Mouse (Mus musculus) midbrain, embryonic 12.5 days (tissue): Measurements from ENCODE around the gene Bnip1. TPM values are rescaled to one million over a fixed set of nuclear protein-coding genes. Genes with fewer than 3 reads are reported as not detected.

Experiments
- ATAC-seq: fragments of 200-750 bp; cut with Nextera tagmentation; 2 replicates; pipeline ENCODE4 v1.8.0; 2017; ENCODE audit warnings: low read depth, moderate TSS enrichment, moderate library complexity; ENCODE audit not compliant: low FRiP score
- H3K27ac ChIP-seq: fragments of 300-500 bp; sonication (generic); replicated peaks from 2 replicates; pipeline ENCODE4 v1.5.1; 2016; ENCODE audit warnings: mild to moderate bottlenecking
- H3K27me3 ChIP-seq: fragments of 300-500 bp; sonication (generic); 2 replicates; pipeline ENCODE4 v1.6.1; 2016; ENCODE audit warnings: mild to moderate bottlenecking
- H3K36me3 ChIP-seq: fragments of 300-500 bp; sonication (generic); 2 replicates; pipeline ENCODE4 v1.6.1; 2016
- H3K4me1 ChIP-seq: fragments of 300-500 bp; sonication (generic); 2 replicates; pipeline ENCODE4 v1.6.1; 2016
- H3K4me2 ChIP-seq: fragments of 300-500 bp; sonication (generic); replicated peaks from 2 replicates; pipeline ENCODE4 v1.6.1; 2016; ENCODE audit warnings: mild to moderate bottlenecking, moderate library complexity
- H3K4me3 ChIP-seq: fragments of 300-500 bp; sonication (generic); 2 replicates; pipeline ENCODE4 v1.5.1; 2016; ENCODE audit warnings: mild to moderate bottlenecking
- H3K9ac ChIP-seq: fragments of 300-500 bp; sonication (generic); replicated peaks from 2 replicates; pipeline ENCODE4 v1.6.1; 2016; ENCODE audit warnings: mild to moderate bottlenecking, moderate library complexity
- H3K9me3 ChIP-seq: fragments of 300-500 bp; sonication (generic); 2 replicates; pipeline ENCODE4 v1.6.1; 2016; ENCODE audit warnings: mild to moderate bottlenecking
- WGBS: fragments of 180-500 bp; shearing (Covaris S2); methylation state at CpG from one replicate; pipeline ENCODE4 v1.1.7; 2016; 5-methylcytosine and 5-hydroxymethylcytosine counted together
- polyA plus RNA-seq: library from polyadenylated mRNA; unstranded; fragments of >200 nt; fragmentation: Nextera tagmentation; extraction: Ambion mirVana; gene quantifications from 2 replicates; pipeline ENCODE4 v1.2.1, GENCODE M21; 2016

Gene Bnip1
- 44.7 and 53.6 TPM in 2 replicates for polyA plus RNA-seq

DNA sequence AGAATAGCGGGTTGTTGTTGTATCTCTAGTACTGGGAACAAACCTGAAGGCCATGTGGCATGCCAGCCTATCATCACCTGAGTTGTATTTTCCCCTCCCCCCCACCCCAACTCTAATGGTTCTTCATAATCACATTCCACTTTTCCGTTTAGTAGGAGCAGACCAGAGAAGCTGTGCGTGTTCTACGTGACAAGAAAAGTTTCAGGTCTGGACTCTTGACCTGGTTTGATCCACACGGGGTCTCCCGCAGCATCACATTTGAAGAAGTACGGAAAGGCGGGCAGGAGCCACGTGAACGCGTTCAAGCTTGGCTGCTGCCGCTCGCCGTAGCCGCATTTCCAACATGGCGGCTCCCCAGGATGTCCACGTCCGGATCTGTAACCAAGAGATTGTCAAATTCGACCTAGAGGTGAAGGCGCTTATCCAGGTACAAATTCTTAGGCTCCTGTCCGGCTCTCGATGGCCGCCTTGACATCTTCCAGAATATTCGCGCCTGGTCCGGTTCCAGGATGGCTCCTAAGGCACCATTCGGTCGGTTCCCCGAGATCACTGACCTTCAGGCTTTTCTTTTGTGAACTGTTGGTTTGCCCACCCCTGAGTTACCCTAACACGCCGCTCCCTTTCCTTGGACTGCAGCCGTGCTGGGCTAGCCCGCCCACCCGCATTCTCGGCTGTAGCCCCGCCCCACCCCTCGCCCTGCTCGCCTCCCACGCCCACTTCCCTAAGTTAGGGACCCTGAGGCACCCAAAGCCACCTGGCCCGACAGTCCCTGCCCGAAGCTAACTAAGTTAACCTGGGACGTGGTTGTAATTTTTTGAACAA is at the start of gene Bnip1:
Bnip1 (plus strand) TSS at position 317 of the 822 bp plus-strand sequence.
- Histone ChIP-seq H3K27me3 (0 out of 2 replicates have a peak, but pooled peaks cover 6% of the 10 kb centered on the region), H3K4me1 (peaks cover 6% of the 10 kb centered on the region), H3K4me3 (peak within 1 kb of the TSS; percentile 55), H3K27ac (peak within 1 kb of the TSS; percentile 21), H3K9ac (peak within 1 kb of the TSS; percentile 67), H3K36me3 (peaks cover 24% of the 10 kb centered on the region; the same call in 1 of the 2 replicates), H3K9me3 (no peaks in the 10 kb centered on the region), H3K4me2 (peak within 1 kb of the TSS; percentile 70)
- peak; percentile 63; the same call in 1 of the 2 replicates for ATAC-seq
- under 1% methylated on average over 42 of the region's 42 CpGs for WGBS

DNA sequence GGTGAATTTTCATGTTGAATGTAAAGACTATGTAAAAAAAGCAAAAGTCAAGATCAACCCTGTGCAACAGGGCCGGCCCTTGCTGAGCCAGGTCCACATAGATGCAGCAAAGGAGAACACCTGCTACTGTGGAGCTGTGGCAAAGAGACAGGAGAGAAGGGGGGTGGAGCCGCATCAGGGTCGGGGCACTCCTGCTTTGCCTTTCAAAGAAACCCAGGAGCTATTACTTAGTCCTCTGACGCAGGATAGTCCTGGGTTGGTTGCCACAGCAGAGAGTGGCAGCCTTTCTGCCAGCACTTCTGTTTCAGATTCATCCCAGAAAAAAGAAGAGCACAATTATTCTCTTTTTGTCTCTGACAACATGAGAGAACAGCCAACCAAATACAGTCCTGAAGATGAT is 38.3 kb upstream of the Bnip1 start:
- no peak overlapping the region for H3K4me3 ChIP-seq
- 0 out of 2 replicates have a peak, but pooled peaks cover 6% of the 10 kb centered on the region for H3K36me3 ChIP-seq
- ATAC-seq, result no peak
- no peak overlapping the region for H3K4me2 ChIP-seq
- no peak overlapping the region for H3K9ac ChIP-seq
- no peaks in the 10 kb centered on the region for H3K9me3 ChIP-seq
- H3K27me3 ChIP-seq, result no peaks in the 10 kb centered on the region
- H3K4me1 ChIP-seq, result no peaks in the 10 kb centered on the region
- WGBS, result 46% methylated on average over 4 of the region's 4 CpGs
- no peak overlapping the region for H3K27ac ChIP-seq

DNA sequence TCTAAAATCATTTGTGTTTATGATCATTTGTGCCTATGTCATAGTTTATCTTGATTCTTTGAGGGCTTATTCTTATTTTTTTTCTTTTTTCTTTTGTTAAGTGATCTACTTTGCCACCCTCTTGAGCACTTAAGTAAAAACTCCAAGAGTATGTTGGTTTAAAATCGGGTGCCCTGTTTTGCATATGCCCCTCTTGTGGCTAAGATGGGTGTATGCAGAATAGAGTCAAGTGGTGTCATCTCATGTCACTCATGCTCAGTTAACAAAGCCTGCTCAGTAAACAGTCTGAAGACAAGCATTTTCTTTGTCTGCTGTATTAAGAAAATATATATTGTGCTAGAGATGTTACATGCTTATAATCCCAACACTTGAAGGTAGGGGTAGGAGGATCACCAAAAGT is 37.6 kb upstream of the Bnip1 start:
- Histone ChIP-seq H3K4me1 (no peaks in the 10 kb centered on the region), H3K4me2 (no peak overlapping the region), H3K9ac (no peak overlapping the region), H3K36me3 (0 out of 2 replicates have a peak, but pooled peaks cover 6% of the 10 kb centered on the region), H3K4me3 (no peak overlapping the region), H3K9me3 (no peaks in the 10 kb centered on the region), H3K27ac (no peak overlapping the region), H3K27me3 (no peaks in the 10 kb centered on the region)
- WGBS, result 56% methylated on average over 1 of the region's 1 CpGs
- ATAC-seq, result no peak

DNA sequence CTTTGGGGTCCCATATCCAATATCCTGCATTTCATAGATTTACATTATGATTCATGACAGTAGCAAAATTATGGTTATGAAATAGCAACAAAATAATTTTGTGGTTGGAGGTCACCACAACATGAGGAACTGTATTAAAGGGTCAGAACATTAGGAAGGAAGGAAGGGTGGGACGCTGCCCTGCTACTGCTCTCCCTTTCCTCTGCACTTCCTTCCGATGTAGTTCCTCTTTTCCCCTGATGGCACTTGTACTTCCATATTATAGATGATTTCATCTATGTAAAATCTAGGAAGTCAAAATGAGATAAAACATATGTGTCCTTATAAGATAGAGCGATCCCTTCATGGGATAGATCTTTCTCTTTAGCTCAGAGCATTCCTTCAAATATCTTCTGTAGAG is 30.9 kb upstream of the Bnip1 start:
- WGBS, result 85% methylated on average over 3 of the region's 3 CpGs
- no peak overlapping the region for H3K4me3 ChIP-seq
- no peaks in the 10 kb centered on the region for H3K9me3 ChIP-seq

DNA sequence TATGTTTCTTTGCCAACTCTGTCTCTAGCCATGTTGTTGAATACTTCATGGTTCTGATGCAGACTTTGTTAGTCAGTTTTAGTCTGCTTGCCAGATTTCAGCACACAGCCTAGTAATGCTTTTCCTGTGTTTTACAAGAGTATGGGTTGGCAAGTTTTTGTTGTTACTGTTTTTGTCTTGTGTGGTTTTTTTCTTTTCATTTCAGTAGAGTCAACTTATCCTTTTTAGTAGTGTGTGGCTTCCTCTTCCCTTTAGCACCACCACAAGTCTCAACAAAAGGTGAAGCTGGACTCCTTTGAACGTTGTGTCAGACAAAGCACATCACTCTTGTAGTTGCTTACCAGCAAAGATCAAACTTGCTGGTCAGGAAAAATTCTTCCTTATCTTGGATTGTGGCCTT is 28.6 kb upstream of the Bnip1 start:
- H3K4me2 ChIP-seq, result no peak overlapping the region
- WGBS, result 81% methylated on average over 1 of the region's 1 CpGs
- H3K4me1 ChIP-seq, result no peaks in the 10 kb centered on the region
- ATAC-seq, result no peak
- no peak overlapping the region for H3K9ac ChIP-seq
- no peaks in the 10 kb centered on the region for H3K9me3 ChIP-seq
- H3K36me3 ChIP-seq, result no peaks in the 10 kb centered on the region
- no peaks in the 10 kb centered on the region for H3K27me3 ChIP-seq
- no peak overlapping the region for H3K4me3 ChIP-seq
- no peak overlapping the region for H3K27ac ChIP-seq

More for the DNA sequence above, 30.9 kb upstream of the Bnip1 start:
- no peak overlapping the region for H3K4me2 ChIP-seq
- no peak overlapping the region for H3K9ac ChIP-seq
- H3K27ac ChIP-seq, result no peak overlapping the region
- ATAC-seq, result no peak
- H3K4me1 ChIP-seq, result no peaks in the 10 kb centered on the region
- no peaks in the 10 kb centered on the region for H3K36me3 ChIP-seq
- H3K27me3 ChIP-seq, result no peaks in the 10 kb centered on the region

DNA sequence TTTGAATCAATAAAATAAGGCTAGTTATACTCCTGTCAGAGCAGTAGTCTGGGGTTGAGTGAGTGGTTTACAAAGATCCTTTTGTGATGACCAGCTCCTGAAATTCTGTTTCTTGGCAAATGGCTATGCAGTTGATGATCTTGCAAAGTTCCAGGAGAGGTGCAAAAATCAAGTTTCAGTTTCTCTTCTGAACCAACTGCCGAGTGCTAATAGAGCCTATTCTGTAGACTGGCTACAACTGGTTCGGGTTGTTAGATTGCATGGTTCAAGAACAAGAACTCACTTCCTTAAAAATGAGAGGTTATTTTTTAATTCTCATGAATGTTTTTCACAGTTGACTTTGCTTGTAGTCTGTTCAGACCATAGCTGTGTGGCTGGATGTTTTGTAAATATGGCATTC is 27.4 kb upstream of the Bnip1 start:
- WGBS, result 83% methylated on average over 2 of the region's 2 CpGs
- Histone ChIP-seq H3K4me2 (no peak overlapping the region), H3K4me1 (no peaks in the 10 kb centered on the region), H3K4me3 (no peak overlapping the region), H3K36me3 (no peaks in the 10 kb centered on the region), H3K9ac (no peak overlapping the region), H3K27me3 (no peaks in the 10 kb centered on the region), H3K9me3 (no peaks in the 10 kb centered on the region), H3K27ac (no peak overlapping the region)
- no peak for ATAC-seq

DNA sequence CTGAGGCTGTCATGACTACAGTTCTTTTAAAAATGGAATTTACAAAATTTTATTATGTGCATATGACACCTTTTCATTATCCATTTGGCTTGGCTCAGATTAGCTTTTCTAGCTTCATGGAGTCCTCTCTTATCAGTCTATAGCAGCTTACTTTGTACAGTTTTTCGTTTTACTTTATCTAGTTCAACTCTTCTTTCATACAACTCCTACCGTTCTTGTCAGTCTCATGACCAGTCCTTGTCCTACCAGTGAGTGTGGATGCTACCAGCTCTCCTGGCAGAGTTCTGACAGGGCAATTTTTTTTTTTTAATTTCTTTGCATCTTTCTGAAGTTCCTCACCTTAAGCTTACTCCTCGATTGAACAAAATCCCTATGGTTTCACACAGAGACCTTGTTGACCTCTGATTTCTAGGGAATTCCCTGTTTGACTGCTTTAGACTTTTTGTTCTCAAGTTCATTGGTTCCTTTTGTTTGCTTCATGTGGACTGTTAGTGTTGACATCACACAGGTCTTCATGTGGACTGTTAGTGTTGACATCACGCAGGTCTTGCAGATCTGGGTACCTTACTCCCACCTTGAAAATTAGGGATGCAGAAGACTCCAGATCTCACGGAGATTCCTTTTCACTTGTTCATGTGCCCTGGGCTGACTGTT is 13.6 kb upstream of the Bnip1 start:
- Histone ChIP-seq H3K36me3 (peaks cover 12% of the 10 kb centered on the region; the same call in 1 of the 2 replicates), H3K27me3 (no peaks in the 10 kb centered on the region), H3K4me2 (no peak overlapping the region), H3K9ac (no peak overlapping the region), H3K9me3 (no peaks in the 10 kb centered on the region), H3K4me3 (no peak overlapping the region), H3K4me1 (no peaks in the 10 kb centered on the region), H3K27ac (no peak overlapping the region)
- ATAC-seq, result no peak
- 87% methylated on average over 5 of the region's 5 CpGs for WGBS

DNA sequence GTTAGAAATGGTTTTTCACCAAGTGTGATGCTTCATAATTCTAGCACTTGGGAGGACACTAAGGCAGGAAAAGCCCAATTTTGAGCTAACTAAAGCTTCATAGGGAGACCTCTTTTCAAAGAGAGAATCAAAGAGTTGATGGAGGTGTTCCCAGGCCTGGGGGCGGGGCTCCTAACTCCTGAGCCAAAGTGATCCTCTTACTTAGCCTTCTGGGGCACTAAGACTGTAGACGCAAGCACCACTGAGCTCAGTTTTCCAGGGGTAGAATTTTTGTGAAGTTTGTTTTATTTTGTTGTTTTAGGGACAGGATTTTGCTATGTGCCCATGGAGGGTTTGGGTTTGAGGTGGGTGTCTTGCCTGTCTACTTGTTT is 13.1 kb upstream of the Bnip1 start:
- no peak overlapping the region for H3K4me2 ChIP-seq
- H3K4me1 ChIP-seq, result no peaks in the 10 kb centered on the region
- no peak overlapping the region for H3K9ac ChIP-seq
- H3K27me3 ChIP-seq, result no peaks in the 10 kb centered on the region
- no peak overlapping the region for H3K27ac ChIP-seq
- H3K9me3 ChIP-seq, result no peaks in the 10 kb centered on the region
- ATAC-seq, result no peak
- H3K36me3 ChIP-seq, result peaks cover 12% of the 10 kb centered on the region; the same call in 1 of the 2 replicates
- H3K4me3 ChIP-seq, result no peak overlapping the region
- WGBS, result 66% methylated on average over 2 of the region's 2 CpGs

DNA sequence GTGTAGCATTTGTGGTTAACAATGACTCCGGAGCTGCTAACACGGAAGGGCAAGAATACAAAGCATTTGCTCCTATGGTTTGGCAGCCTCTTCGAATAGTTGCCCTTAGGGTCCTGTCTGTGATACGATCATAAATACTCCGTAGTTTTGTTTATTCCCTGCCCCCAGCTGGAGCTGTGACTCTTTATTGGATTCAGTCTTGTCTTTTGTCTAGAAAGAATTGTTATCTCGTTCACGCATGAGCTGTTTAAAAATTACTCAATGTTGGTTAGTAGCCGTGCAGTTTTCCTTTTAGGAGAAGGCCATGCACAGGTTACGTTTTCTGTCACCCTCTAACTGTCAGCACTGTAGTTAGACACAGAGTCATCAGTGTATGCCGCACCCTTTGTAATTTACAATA is 4.7 kb upstream of the Bnip1 start:
- no peak overlapping the region for H3K4me2 ChIP-seq
- H3K9me3 ChIP-seq, result no peaks in the 10 kb centered on the region

DNA sequence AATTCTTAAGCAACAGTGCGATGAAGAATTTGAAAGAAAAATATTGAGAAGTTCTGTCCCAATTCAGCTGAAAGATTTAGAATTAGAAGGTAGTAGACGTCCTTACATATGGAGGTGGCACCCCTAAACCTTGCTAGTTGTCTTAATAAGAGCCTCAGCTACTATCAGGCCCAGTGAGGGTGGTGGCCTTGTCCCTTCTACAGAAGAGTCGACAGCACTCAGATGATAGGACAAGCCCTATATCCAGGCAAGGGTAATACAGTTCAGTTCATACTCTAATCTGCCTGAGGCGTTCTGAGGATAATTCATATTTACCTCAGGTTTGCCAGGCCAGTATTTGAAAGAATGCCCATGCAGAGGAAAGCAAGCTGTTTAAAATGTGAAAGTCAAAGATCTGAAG is 2.9 kb upstream of the Bnip1 start:
- ATAC-seq, result no peak
- no peak overlapping the region for H3K27ac ChIP-seq
- H3K4me2 ChIP-seq, result no peak overlapping the region
- no peak overlapping the region for H3K4me3 ChIP-seq
- no peaks in the 10 kb centered on the region for H3K9me3 ChIP-seq
- H3K4me1 ChIP-seq, result peaks cover 6% of the 10 kb centered on the region
- H3K27me3 ChIP-seq, result 0 out of 2 replicates have a peak, but pooled peaks cover 6% of the 10 kb centered on the region
- 90% methylated on average over 4 of the region's 4 CpGs for WGBS
- no peaks in the 10 kb centered on the region for H3K36me3 ChIP-seq
- H3K9ac ChIP-seq, result no peak overlapping the region

More for the DNA sequence above, 4.7 kb upstream of the Bnip1 start:
- WGBS, result 70% methylated on average over 10 of the region's 10 CpGs
- Histone ChIP-seq H3K4me1 (no peaks in the 10 kb centered on the region), H3K36me3 (0 out of 2 replicates have a peak, but pooled peaks cover 4% of the 10 kb centered on the region), H3K4me3 (no peak overlapping the region), H3K9ac (no peak overlapping the region), H3K27me3 (0 out of 2 replicates have a peak, but pooled peaks cover 6% of the 10 kb centered on the region), H3K27ac (no peak overlapping the region)
- no peak for ATAC-seq

DNA sequence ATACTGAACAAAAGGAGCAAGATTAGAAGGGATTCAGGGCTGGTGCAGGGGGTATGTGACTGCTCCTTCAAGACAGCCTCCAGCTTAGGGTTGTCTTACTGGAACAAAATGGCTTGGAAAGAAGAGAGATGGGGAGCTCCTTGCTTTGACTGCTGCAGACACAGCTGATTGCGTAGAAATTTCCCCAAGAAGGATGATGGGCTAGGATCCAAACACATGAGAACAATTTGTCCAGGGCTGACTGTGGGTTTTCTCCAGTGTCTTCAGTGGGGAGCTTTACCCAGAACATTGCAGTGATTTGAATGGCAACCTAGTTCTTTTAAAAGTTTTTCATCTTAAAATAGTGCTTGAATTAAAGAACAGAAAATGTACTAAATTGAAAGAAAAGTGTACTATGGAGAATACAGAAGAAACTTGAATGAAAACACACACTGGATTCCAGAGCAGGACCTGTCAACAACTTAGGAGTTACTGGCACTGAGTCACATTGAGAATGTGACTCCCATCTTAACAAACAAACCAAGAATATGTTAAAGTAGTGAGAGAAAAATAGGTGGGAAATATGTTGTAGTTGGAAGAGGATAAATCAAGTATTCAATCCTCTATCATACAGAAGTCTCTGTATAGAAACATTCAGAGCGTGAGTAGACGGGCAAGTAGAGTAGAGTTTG is 2.3 kb upstream of the Bnip1 start:
- Histone ChIP-seq H3K36me3 (0 out of 2 replicates have a peak, but pooled peaks cover 4% of the 10 kb centered on the region), H3K4me2 (no peak overlapping the region), H3K4me1 (peaks cover 6% of the 10 kb centered on the region), H3K9me3 (no peaks in the 10 kb centered on the region), H3K9ac (no peak overlapping the region), H3K4me3 (no peak overlapping the region), H3K27ac (no peak overlapping the region), H3K27me3 (0 out of 2 replicates have a peak, but pooled peaks cover 6% of the 10 kb centered on the region)
- WGBS, result 92% methylated on average over 3 of the region's 3 CpGs
- no peak for ATAC-seq

DNA sequence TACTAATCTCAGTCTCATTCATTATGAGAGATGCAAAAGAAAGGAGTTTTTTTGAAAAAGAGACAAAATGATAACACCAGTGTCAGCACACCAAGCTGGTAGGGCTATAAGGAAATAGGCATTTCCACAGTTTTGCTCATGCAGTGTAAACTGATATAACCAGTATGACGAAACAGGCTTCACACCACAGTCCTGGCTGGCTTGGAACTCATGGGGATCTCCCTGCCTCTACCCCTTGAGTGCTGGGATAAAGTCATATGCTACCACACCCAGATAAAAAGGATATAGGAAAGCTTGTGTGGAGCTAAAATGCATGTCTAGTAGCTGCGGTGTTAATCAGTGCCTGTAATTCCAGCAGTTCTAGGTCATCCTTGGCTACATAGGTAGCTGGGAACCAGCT is 1.4 kb upstream of the Bnip1 start:
- H3K9ac ChIP-seq, result no peak overlapping the region
- H3K4me3 ChIP-seq, result no peak overlapping the region
- H3K9me3 ChIP-seq, result no peaks in the 10 kb centered on the region
- 0 out of 2 replicates have a peak, but pooled peaks cover 6% of the 10 kb centered on the region for H3K27me3 ChIP-seq
- no peak overlapping the region for H3K27ac ChIP-seq
- 89% methylated on average over 2 of the region's 2 CpGs for WGBS
- H3K4me1 ChIP-seq, result peaks cover 6% of the 10 kb centered on the region
- no peak overlapping the region for H3K4me2 ChIP-seq
- no peak for ATAC-seq
- H3K36me3 ChIP-seq, result peaks cover 13% of the 10 kb centered on the region; the same call in 1 of the 2 replicates
